11 mouse cellular contexts compared by ENCODE assay signal in genomic region chr4:72379011-72379410, GRCm38 (mm10).
DNase-seq lines count a peak whose midpoint lies in the region; ATAC-seq and TF ChIP-seq lines count a peak whose summit lies in the region.
"Had no signal": no experiment of that assay in that cellular context is flagged by ENCODE, and none has a peak within 500 bp of the region (broad histone marks: within the 10 kb centered on the region; RNA-seq: fewer than 3 reads in every experiment).

No protein-coding gene starts in this region.

- peak; percentile 14 for DNase-seq in gastrocnemius, adult 18-20 months (ENCODE audit: low spot score)
- no peak for DNase-seq in gastrocnemius, postnatal 36 days
- DNase-seq in spleen, adult 2 months (ENCODE audit: low read depth in 1 of 2, low spot score in 2 of 2) = no peak
- DNase-seq in spleen, adult 18-20 months = no peak
- peak; percentile 18 for DNase-seq in skeletal muscle tissue, adult 2 months (ENCODE audit: low read depth, low spot score)
- DNase-seq in layer of hippocampus, postnatal 36 days = no peak
- DNase-seq in natural killer cell, adult 2 months (ENCODE audit: low spot score in 2 of 2) = no peak
- DNase-seq: heart, postnatal 4 days had no signal

- intact Hi-C loops in gastrocnemius, postnatal 36 days (cut with DNase I) = no loop called here

- peak overlapping the region; percentile 46; the same call in 1 of the 2 replicates for H3K27ac ChIP-seq in spleen, adult 2 months (ENCODE audit: insufficient read depth, low read length)
- H3K27ac ChIP-seq in limb, embryonic 13.5 days = no peak overlapping the region; the same call in 1 of the 2 replicates
- H3K27ac ChIP-seq: forebrain, embryonic 10.5 days; midbrain, embryonic 10.5 days had no signal

- no peak overlapping the region for H3K9ac ChIP-seq in limb, embryonic 13.5 days

- no peaks in the 10 kb centered on the region for H3K36me3 ChIP-seq in spleen, adult 2 months (ENCODE audit: control insufficient read depth, insufficient read depth, low read length)
- no peaks in the 10 kb centered on the region for H3K36me3 ChIP-seq in limb, embryonic 13.5 days
- H3K36me3 ChIP-seq: forebrain, embryonic 10.5 days; midbrain, embryonic 10.5 days had no signal

- TF ChIP-seq POLR2A in spleen, adult 2 months (IDR thresholded peaks at IDR 0.05; ENCODE audit: low read depth, low read length) = no peak

- peak; percentile 43 for ATAC-seq in limb, embryonic 13.5 days (ENCODE audit: low FRiP score, low read depth)

- no peaks in the 10 kb centered on the region for H3K9me3 ChIP-seq in limb, embryonic 13.5 days
- H3K9me3 ChIP-seq: forebrain, embryonic 10.5 days; midbrain, embryonic 10.5 days had no signal

- no peak overlapping the region for H3K4me2 ChIP-seq in limb, embryonic 13.5 days (replicated peaks)

- no peak overlapping the region for H3K4me3 ChIP-seq in spleen, adult 2 months (ENCODE audit: extremely low read depth, insufficient read depth, insufficient read length)
- H3K4me3 ChIP-seq in limb, embryonic 13.5 days = no peak overlapping the region
- H3K4me3 ChIP-seq: forebrain, embryonic 10.5 days; midbrain, embryonic 10.5 days had no signal

- no peaks in the 10 kb centered on the region for H3K4me1 ChIP-seq in spleen, adult 2 months (ENCODE audit: control insufficient read depth, insufficient read depth, insufficient read length)
- H3K4me1 ChIP-seq in limb, embryonic 13.5 days = peaks cover 16% of the 10 kb centered on the region

- TF ChIP-seq CTCF in spleen, adult 2 months (IDR thresholded peaks at IDR 0.05; ENCODE audit: extremely low read depth, insufficient read depth, insufficient read length, insufficient replicate concordance) = no peak

- no peaks in the 10 kb centered on the region for H3K27me3 ChIP-seq in spleen, adult 2 months (ENCODE audit: control insufficient read depth, insufficient read depth, low read length)
- no peaks in the 10 kb centered on the region for H3K27me3 ChIP-seq in limb, embryonic 13.5 days

Comparison
In these comparisons a context has a peak if more than half of its experiments do, and no peak if none do; other contexts are left out.
1. DNase-seq: peak in gastrocnemius, adult 18-20 months (single experiment) and skeletal muscle tissue, adult 2 months (single experiment); none in gastrocnemius, postnatal 36 days (0 of 2), spleen, adult 2 months (0 of 2), spleen, adult 18-20 months (0 of 2), layer of hippocampus, postnatal 36 days (0 of 2) and natural killer cell, adult 2 months (0 of 2).